Mouse (Mus musculus) E14TG2a.4 (cell line): ENCODE data around the gene Srgap2.

Experiments
- H3K27me3 ChIP-seq: 2 replicates; pipeline ENCODE4 v1.6.1; 2014; ENCODE audit warnings: low read length, control low read depth; ENCODE audit not compliant: insufficient read depth
- H3K36me3 ChIP-seq: 2 replicates; pipeline ENCODE4 v1.6.1; 2014; ENCODE audit warnings: low read length, control low read depth; ENCODE audit not compliant: insufficient read depth
- H3K4me1 ChIP-seq: replicated peaks from 2 replicates; pipeline ENCODE4 v1.6.1; 2014; ENCODE audit warnings: low read depth, low read length, control low read depth
- H3K4me3 ChIP-seq: replicated peaks from 2 replicates; pipeline ENCODE4 v1.5.1; 2014; ENCODE audit warnings: mild to moderate bottlenecking, low read length
- H3K9me3 ChIP-seq: 2 replicates; pipeline ENCODE4 v1.6.1; 2014; ENCODE audit warnings: low read length, control low read depth
- CTCF ChIP-seq: conservative IDR thresholded peaks from 2 replicates; pipeline ENCODE4 v1.5.1; 2014; ENCODE audit warnings: low read length
- NANOG ChIP-seq: IDR thresholded peaks from 2 replicates; pipeline ENCODE4 v1.6.1; 2014; ENCODE audit warnings: borderline replicate concordance, low read length, mixed read lengths
- POU5F1 ChIP-seq: IDR thresholded peaks from 2 replicates; pipeline ENCODE4 v1.6.1; 2014; ENCODE audit warnings: low read length, borderline replicate concordance

Gene Srgap2

DNA sequence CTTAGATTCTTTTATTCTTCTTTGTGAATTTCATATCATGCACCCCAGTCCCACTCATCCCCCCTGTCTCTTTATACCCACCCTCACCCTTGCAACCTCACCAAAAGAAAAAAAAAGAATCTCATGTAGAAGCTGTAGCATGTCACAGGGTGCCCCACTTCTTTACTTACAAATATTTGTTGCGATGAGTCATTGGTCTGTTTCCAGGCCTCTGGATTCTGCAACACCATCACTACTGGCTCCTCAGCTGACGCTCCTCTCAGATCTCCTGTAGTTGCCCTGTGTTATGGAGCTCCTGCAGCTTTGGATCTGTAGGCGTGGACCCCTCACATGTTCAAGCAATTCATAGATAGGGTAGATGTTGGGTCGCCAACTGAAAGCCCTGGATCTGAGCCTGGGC is 12.6 kb upstream of the Srgap2 start:
- H3K27me3 ChIP-seq = no peaks in the 10 kb centered on the region
- H3K4me3 ChIP-seq = no peak overlapping the region
- H3K9me3 ChIP-seq = no peaks in the 10 kb centered on the region
- no peaks in the 10 kb centered on the region for H3K4me1 ChIP-seq
- peaks cover 32% of the 10 kb centered on the region for H3K36me3 ChIP-seq
- no peak for TF ChIP-seq CTCF
- no peak for TF ChIP-seq NANOG
- TF ChIP-seq POU5F1 = no peak

DNA sequence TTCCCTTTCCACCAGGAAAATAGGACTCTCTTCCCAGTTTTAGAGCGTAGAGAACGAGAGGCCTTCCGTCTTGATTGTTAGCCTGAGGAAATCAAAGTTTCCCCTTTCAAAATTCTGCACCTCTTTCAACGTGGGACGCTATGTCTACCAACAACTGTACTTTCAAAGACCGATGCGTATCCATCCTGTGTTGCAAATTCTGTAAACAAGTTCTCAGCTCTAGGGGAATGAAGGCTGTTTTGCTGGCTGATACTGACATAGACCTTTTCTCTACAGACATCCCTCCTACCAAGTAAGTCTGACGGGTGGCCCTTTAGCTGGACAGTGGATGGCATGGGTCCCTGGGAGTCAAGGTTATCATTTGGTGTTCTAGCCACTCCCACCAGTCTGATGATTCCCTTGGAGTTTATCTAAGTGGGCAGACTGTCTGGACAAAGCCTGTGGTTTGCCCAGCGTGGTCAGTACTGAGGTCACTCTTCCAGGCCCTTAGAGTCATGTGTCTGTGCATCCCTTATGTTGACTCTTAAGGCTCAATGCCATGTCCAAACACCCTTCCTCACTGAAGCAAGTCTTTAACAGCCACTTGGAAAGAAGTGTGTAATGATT is 1.5 kb upstream of the Srgap2 start:
- TF ChIP-seq NANOG = no peak
- TF ChIP-seq POU5F1 = no peak
- no peak for TF ChIP-seq CTCF
- Histone ChIP-seq H3K9me3 (no peaks in the 10 kb centered on the region), H3K27me3 (no peaks in the 10 kb centered on the region), H3K36me3 (peaks cover 10% of the 10 kb centered on the region), H3K4me1 (peaks cover 41% of the 10 kb centered on the region), H3K4me3 (peak overlapping the region; percentile 99)

DNA sequence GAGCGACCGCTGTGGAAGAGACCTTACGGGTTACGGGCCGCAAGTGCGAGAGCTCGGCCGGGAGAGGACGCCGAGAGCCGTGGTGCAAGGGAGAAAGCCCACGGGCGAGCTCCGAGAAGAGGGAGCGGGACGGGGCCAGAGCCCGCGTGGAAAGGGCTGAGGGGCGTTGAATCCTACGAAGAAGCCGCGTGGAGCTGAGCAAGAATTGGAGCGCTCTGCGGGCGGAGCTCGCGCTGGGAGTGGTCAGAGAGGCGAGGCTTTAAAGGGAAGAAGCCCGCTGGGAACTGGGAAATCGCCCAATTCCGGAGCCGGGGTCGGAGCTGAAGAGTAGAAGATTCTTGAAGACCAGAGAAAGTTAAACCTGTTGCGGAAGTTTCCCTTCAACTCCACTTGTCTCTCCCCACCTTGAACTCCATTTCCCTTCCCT is 942 bp upstream of the Srgap2 start:
- Histone ChIP-seq H3K4me3 (peak overlapping the region; percentile 99), H3K9me3 (no peaks in the 10 kb centered on the region), H3K4me1 (peaks cover 46% of the 10 kb centered on the region), H3K36me3 (peaks cover 13% of the 10 kb centered on the region; the same call in 1 of the 2 replicates), H3K27me3 (no peaks in the 10 kb centered on the region)
- no peak for TF ChIP-seq NANOG
- no peak for TF ChIP-seq CTCF
- no peak for TF ChIP-seq POU5F1

DNA sequence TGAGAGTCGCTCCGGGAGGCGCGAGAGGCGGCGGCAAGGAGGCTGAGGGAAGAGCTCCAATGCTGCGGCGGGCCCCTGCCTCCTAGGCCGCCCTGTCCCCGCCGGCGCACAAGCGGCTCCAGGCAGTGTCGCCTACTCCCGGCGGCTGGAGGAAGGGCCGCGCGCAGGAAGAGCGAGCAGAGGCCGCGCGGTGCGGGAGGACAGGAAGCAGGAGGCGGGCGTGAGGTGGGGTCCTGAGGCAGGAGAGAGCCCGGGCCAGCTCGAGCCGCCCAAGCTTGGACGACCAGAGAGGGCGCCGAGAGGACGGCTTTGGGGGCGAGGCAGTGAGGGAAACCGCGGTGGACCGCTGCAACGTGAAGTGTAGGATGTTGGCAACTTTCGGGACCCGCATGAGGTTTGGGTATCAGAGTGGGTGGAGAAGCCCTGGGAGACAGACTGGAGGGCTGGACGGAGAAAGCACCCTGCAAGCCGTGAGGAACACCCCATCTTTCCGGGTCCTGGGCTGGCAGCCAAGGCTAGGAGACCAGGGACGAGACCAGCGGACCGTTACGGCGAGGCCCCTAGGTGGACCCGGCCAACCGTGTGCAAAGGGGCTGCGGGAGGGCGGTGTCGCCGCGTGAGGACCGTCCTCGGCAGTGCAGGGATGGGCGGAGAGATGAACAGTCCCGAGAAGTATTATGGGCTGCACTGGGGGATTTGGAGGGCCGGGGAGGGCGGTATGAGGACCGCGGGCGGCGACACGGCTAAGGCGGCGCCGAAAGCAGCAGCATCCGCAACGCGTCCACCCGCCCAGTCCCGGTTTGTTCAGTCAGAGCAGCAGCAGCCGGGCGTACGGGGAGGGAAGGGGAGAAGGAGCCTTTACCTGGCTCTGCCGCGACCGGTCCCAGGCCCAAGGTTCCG is 531 bp downstream of the Srgap2 start:
- Histone ChIP-seq H3K4me1 (peaks cover 56% of the 10 kb centered on the region), H3K36me3 (peaks cover 18% of the 10 kb centered on the region; the same call in 1 of the 2 replicates), H3K9me3 (no peaks in the 10 kb centered on the region), H3K27me3 (no peaks in the 10 kb centered on the region), H3K4me3 (peak overlapping the region; percentile 94)
- TF ChIP-seq CTCF (no peak), POU5F1 (no peak), NANOG (no peak)

DNA sequence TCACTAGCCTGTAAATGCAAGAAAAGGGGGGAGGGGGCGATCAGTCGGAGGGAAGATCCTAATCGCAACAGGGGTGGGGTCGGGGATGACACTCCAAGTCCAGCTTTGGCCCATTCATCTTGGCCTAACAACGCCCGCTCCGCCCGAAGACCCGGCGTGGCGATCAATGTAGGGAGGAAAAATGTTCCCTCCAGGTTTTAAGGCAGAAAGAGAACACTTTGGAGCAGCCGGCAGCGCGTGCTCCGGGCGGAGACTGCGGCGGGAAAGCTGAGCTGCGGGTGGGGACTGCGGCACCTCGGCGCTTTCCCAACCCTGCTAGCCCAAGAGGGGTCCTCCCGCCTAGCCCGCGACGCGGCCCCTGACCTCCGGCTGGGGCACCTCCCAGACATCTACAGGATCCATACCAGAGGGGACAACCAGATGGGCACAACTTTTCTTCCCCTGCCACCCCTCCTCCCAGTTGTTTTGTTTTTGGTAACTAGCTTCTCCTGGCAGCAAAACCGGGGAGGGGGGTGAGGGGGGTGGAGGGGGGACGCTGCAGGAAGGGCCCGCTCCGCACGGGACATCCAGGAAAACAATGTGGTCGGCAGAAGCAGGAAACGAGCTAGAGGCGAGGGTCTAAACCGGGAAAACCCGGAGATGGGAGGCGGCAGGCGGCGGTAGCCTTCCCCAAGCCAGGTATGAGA is 1.4 kb downstream of the Srgap2 start:
- H3K36me3 ChIP-seq = peaks cover 18% of the 10 kb centered on the region; the same call in 1 of the 2 replicates
- H3K27me3 ChIP-seq = no peaks in the 10 kb centered on the region
- H3K4me1 ChIP-seq = peaks cover 54% of the 10 kb centered on the region
- peak overlapping the region; percentile 94 for H3K4me3 ChIP-seq
- TF ChIP-seq CTCF (no peak), POU5F1 (no peak), NANOG (no peak)
- H3K9me3 ChIP-seq = no peaks in the 10 kb centered on the region

DNA sequence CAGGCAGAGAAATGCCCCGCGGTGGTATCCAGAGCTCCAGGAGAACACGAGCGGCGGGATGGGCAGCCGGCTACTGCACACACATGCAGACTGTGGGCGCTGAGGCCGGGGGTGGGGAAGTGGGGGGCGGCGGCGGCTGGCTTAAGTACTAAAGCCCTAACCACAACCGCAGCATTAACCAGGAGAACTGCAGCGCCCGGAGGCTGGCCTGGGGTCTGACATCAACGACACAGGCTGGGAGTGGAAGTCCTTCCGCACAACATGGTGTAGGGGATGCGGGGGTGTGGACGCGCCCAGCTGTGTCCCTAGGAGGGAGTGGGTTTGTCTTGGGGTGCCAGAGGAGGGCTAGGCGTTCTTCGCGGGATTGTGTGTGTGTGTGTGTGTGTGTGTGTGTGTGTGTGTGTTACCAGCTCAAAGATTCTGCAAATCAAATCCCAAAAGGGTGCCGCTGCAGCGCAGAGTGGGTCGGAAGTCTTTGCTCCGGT is 2.0 kb downstream of the Srgap2 start:
- H3K36me3 ChIP-seq = peaks cover 18% of the 10 kb centered on the region; the same call in 1 of the 2 replicates
- peaks cover 53% of the 10 kb centered on the region for H3K4me1 ChIP-seq
- H3K4me3 ChIP-seq = peak overlapping the region; percentile 94
- no peaks in the 10 kb centered on the region for H3K9me3 ChIP-seq
- TF ChIP-seq CTCF = no peak
- no peak for TF ChIP-seq POU5F1
- no peaks in the 10 kb centered on the region for H3K27me3 ChIP-seq

DNA sequence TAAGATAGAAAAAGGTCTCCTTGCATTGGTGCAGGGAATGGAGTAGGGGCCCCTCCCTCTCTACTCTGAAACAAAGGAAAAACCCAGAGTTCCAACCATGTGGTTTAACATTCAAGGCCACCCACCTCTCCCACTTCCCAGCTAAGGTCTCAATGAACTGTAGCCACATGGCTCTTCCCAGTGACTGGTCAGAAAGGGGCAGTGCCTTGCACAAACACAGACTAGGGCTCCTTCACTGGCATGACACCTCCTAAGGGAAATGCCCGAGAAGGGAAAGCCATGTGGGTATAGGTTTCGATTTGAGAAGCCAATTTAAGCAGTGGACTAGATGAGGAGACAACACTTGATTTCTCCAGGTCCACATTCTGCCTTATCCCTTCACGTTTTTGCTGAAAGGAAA is 3.4 kb downstream of the Srgap2 start:
- H3K9me3 ChIP-seq = no peaks in the 10 kb centered on the region
- H3K36me3 ChIP-seq = peaks cover 27% of the 10 kb centered on the region; the same call in 1 of the 2 replicates
- H3K27me3 ChIP-seq = no peaks in the 10 kb centered on the region
- no peak for TF ChIP-seq CTCF
- TF ChIP-seq NANOG = no peak
- TF ChIP-seq POU5F1 = no peak
- H3K4me3 ChIP-seq = peak overlapping the region; percentile 94; the same call in 1 of the 2 replicates
- H3K4me1 ChIP-seq = peaks cover 40% of the 10 kb centered on the region

DNA sequence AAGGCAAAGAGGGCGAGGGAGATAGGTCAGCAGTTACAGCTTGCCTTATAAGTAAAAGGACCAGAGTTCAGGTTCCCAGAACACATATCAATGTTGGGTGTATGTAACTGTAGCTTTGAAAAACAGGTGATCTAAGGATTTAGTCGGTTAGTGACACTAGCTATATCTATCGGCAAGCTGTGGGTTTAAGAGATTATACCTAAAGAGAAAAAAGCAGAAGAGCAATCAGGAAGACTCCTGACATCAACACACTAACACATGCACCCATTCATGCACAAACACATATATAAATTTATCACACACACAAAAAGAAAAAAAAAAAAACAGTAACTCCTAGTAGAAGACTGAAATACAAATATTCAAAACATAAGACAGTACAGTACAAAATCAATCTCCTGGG is 10.6 kb downstream of the Srgap2 start:
- Histone ChIP-seq H3K27me3 (no peaks in the 10 kb centered on the region), H3K4me1 (peaks cover 30% of the 10 kb centered on the region), H3K36me3 (0 out of 2 replicates have a peak, but pooled peaks cover 9% of the 10 kb centered on the region), H3K4me3 (no peak overlapping the region), H3K9me3 (no peaks in the 10 kb centered on the region)
- TF ChIP-seq NANOG = no peak
- no peak for TF ChIP-seq POU5F1
